Mouse (Mus musculus) bone marrow macrophage, adult 2 months (primary cell): ENCODE data around the gene Hivep3.

Experiments used
- CTCF ChIP-seq: IDR thresholded peaks from 2 replicates; pipeline ENCODE4 v1.5.1; 2012; ENCODE audit warnings: low read depth, mild to moderate bottlenecking, low read length, moderate library complexity
- POLR2A ChIP-seq: IDR thresholded peaks from 2 replicates; pipeline ENCODE4 v1.6.1; 2012; ENCODE audit warnings: mild to moderate bottlenecking, low read depth, low read length, borderline replicate concordance

DNA sequence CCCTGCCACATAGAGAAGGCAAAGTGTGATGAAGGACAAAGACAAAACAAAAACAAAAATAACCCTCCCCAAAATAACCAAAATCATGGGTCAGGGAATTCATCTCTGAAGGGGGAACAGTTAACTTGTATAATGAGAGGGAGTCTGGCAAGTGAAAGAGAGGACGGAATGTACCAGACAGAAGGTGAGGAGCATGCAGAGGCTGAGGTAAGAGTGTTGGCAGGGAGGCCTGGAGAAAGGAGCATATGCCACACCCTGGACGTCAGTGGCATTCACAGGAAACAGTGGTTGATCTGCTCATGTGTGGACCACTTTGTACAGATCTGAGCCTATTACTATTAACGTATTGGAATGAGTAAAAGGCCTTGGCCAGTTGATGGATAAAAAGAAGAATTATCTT lies 65.3 kb downstream of the Hivep3 start:
- TF ChIP-seq CTCF (no peak), POLR2A (no peak)
